Mouse (Mus musculus): ENCODE results near the gene 2010111I01Rik. TPM values are rescaled to one million over a fixed set of nuclear protein-coding genes. Genes with fewer than 3 reads are reported as not detected.
A peak's percentile ranks its signal among the peaks of the same experiment; 100 is the strongest.

The 2010111I01Rik gene
- polyA plus RNA-seq, 1 experiment from 2014 or later: 23.5 TPM

DNA sequence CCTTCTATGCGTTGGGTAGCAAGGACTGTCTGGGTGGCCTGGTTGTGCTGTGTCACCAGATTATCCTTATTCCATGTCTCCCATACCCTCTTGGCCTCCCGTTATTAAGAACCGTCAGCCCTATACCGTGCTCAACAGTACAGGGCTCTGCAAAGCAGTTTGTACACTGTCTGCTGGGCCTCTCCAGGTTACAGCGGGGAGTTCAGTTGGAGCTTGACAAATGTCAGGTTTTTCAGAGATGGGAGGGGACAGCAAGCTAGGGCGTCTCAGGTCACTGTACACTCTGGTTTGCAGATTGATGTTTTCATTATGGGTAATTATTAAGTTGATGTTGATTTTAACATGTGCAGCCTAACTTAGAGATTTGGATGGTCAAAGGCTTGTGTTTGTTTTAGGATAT is 291.5 kb downstream of the 2010111I01Rik start:
- 95% methylated on average over 6 of the region's 6 CpGs for WGBS
- ATAC-seq (no peak), DNase-seq (ENCODE audit: low spot score) (no peak)
- Histone ChIP-seq H3K27me3 (replicated peaks; ENCODE audit: control insufficient read depth, insufficient read depth, low read length) (no peaks in the 10 kb centered on the region), H3K4me2 (ENCODE audit: low read length) (no peak overlapping the region), H3K4me1 (ENCODE audit: control insufficient read depth, insufficient read depth, low read length) (peaks cover 11% of the 10 kb centered on the region; the same call in 1 of the 2 replicates), H3K9ac (ENCODE audit: low read length) (no peak overlapping the region), H3K4me3 (ENCODE audit: low read depth, low read length) (no peak overlapping the region), H3K36me3 (ENCODE audit: control insufficient read depth, insufficient read depth, low read length) (no peaks in the 10 kb centered on the region), H3K9me3 (replicated peaks; ENCODE audit: control insufficient read depth, low read length) (no peaks in the 10 kb centered on the region), H3K27ac (ENCODE audit: low read depth, low read length) (no peak overlapping the region)

DNA sequence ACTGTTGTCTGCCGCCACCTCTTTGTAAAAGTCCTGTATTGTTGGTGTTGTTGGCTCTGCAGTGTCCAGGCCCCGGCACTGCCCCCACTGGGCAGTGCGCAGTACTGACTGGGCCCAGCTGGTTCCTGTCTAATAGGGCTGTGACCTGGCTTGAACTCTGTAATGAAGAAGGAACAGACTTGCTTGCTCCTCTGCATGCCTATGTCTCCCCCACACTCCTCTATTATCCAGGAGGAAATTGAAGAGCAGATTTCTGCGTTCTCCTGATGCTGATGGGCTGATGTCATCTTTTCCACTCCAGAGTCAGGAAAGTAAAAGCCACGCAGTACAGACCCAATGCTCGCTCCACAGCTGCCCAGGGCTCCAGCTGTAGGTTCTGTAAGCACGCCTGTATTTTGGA is 292.1 kb downstream of the 2010111I01Rik start:
- no peaks in the 10 kb centered on the region for H3K27me3 ChIP-seq (replicated peaks; ENCODE audit: control insufficient read depth, insufficient read depth, low read length)
- no peak overlapping the region for H3K4me3 ChIP-seq (ENCODE audit: low read depth, low read length)
- no peak overlapping the region for H3K4me2 ChIP-seq (ENCODE audit: low read length)
- no peak overlapping the region for H3K27ac ChIP-seq (ENCODE audit: low read depth, low read length)
- ATAC-seq (no peak), DNase-seq (ENCODE audit: low spot score) (no peak)
- WGBS: 71% methylated on average over 7 of the region's 7 CpGs
- H3K9me3 ChIP-seq (replicated peaks; ENCODE audit: control insufficient read depth, low read length): no peaks in the 10 kb centered on the region
- H3K9ac ChIP-seq (ENCODE audit: low read length): no peak overlapping the region
- H3K36me3 ChIP-seq (ENCODE audit: control insufficient read depth, insufficient read depth, low read length): no peaks in the 10 kb centered on the region
- peaks cover 12% of the 10 kb centered on the region; the same call in 1 of the 2 replicates for H3K4me1 ChIP-seq (ENCODE audit: control insufficient read depth, insufficient read depth, low read length)

DNA sequence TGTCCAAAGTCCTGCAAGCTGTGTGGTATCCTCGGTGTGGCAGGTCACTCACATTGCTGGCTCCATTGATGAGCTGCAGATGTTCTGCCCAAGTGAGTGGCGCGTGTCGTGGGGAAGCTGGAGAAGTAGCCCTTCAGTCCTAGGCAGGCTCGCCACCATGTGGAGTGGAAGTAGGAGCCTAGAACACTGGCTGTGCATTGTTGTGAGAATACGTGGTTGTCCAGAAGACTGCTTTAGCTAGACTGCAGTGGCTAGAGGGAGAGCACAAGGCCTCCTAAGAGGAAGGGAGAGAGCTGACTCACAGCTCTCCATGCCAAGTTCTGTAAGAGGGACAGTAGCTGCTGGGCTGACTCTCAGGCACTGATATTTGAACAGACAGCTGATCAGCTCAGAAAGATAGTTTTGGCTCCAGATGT is 293.5 kb downstream of the 2010111I01Rik start:
- Histone ChIP-seq H3K4me3 (ENCODE audit: low read depth, low read length) (no peak overlapping the region), H3K9ac (ENCODE audit: low read length) (no peak overlapping the region), H3K9me3 (replicated peaks; ENCODE audit: control insufficient read depth, low read length) (no peaks in the 10 kb centered on the region), H3K4me1 (ENCODE audit: control insufficient read depth, insufficient read depth, low read length) (peaks cover 12% of the 10 kb centered on the region; the same call in 1 of the 2 replicates), H3K4me2 (ENCODE audit: low read length) (no peak overlapping the region), H3K36me3 (ENCODE audit: control insufficient read depth, insufficient read depth, low read length) (no peaks in the 10 kb centered on the region), H3K27ac (ENCODE audit: low read depth, low read length) (no peak overlapping the region), H3K27me3 (replicated peaks; ENCODE audit: control insufficient read depth, insufficient read depth, low read length) (no peaks in the 10 kb centered on the region)
- ATAC-seq: no peak
- DNase-seq (ENCODE audit: low spot score): no peak
- 87% methylated on average over 6 of the region's 6 CpGs for WGBS

GRCm38 (mm10) chr13:63258671-63259070 is 294.0 kb downstream of the 2010111I01Rik start:
- DNase-seq (ENCODE audit: low spot score) (no peak), ATAC-seq (no peak)
- Histone ChIP-seq H3K27ac (ENCODE audit: low read depth, low read length) (no peak overlapping the region), H3K9me3 (replicated peaks; ENCODE audit: control insufficient read depth, low read length) (no peaks in the 10 kb centered on the region), H3K4me1 (ENCODE audit: control insufficient read depth, insufficient read depth, low read length) (peaks cover 12% of the 10 kb centered on the region; the same call in 1 of the 2 replicates), H3K4me3 (ENCODE audit: low read depth, low read length) (no peak overlapping the region), H3K9ac (ENCODE audit: low read length) (no peak overlapping the region), H3K27me3 (replicated peaks; ENCODE audit: control insufficient read depth, insufficient read depth, low read length) (no peaks in the 10 kb centered on the region), H3K4me2 (ENCODE audit: low read length) (no peak overlapping the region), H3K36me3 (ENCODE audit: control insufficient read depth, insufficient read depth, low read length) (no peaks in the 10 kb centered on the region)
- WGBS: 86% methylated on average over 4 of the region's 4 CpGs

GRCm38 (mm10) chr13:63260133-63260532 is 295.4 kb downstream of the 2010111I01Rik start:
- H3K9ac ChIP-seq (ENCODE audit: low read length): no peak overlapping the region
- DNase-seq (ENCODE audit: low spot score): no peak
- H3K36me3 ChIP-seq (ENCODE audit: control insufficient read depth, insufficient read depth, low read length): no peaks in the 10 kb centered on the region
- H3K27ac ChIP-seq (ENCODE audit: low read depth, low read length): no peak overlapping the region
- no peak overlapping the region for H3K4me3 ChIP-seq (ENCODE audit: low read depth, low read length)
- 40% methylated on average over 4 of the region's 4 CpGs for WGBS
- peaks cover 12% of the 10 kb centered on the region; the same call in 1 of the 2 replicates for H3K4me1 ChIP-seq (ENCODE audit: control insufficient read depth, insufficient read depth, low read length)
- H3K4me2 ChIP-seq (ENCODE audit: low read length): no peak overlapping the region
- no peaks in the 10 kb centered on the region for H3K27me3 ChIP-seq (replicated peaks; ENCODE audit: control insufficient read depth, insufficient read depth, low read length)
- no peaks in the 10 kb centered on the region for H3K9me3 ChIP-seq (replicated peaks; ENCODE audit: control insufficient read depth, low read length)
- ATAC-seq: peak; percentile 33; the same call in 1 of the 2 replicates

DNA sequence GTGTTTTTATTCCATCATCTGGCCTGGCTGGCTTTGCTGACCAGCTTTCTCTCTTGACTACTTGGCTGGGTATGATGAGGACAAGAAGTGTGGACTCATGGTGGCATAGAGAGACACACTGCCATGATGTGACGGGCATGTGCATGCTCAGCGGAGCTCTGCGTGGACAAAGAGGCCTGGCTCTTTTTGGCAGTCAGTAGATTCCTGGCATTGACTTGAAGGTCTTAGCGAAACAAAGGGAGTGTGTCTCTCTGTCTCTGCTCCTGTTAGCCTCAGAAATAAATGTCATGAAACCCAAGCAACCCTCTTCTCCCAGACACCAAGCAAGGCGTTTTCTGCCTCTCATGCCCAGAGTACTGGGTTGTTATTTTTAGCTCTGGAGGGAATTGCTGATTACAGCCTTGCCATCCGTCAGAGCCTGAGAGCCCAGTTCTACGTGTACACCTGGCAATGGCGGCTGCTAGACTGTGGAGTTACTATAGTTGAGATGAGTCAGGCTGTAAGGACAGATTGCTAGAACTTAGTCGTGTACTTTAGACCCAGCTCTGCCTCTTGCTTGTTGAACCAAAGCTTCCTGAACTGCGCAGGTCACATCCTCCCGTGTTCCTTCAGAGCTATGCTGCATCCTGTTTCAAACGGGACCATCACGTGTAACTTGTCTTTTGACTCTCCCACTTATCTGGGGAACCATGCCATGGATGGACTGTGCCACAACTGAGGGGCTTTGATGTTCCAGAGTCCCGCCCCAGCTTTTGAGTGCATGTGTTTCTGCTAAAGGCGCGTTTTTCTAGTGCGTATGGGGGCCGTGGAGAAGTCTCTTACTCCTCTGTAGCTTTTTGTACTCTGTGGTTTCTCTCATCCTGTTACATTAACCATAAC is 296.3 kb downstream of the 2010111I01Rik start:
- Histone ChIP-seq H3K36me3 (ENCODE audit: control insufficient read depth, insufficient read depth, low read length) (no peaks in the 10 kb centered on the region), H3K9me3 (replicated peaks; ENCODE audit: control insufficient read depth, low read length) (no peaks in the 10 kb centered on the region), H3K27me3 (replicated peaks; ENCODE audit: control insufficient read depth, insufficient read depth, low read length) (no peaks in the 10 kb centered on the region), H3K4me1 (ENCODE audit: control insufficient read depth, insufficient read depth, low read length) (peaks cover 12% of the 10 kb centered on the region; the same call in 1 of the 2 replicates), H3K4me3 (ENCODE audit: low read depth, low read length) (no peak overlapping the region), H3K4me2 (ENCODE audit: low read length) (no peak overlapping the region), H3K9ac (ENCODE audit: low read length) (no peak overlapping the region), H3K27ac (ENCODE audit: low read depth, low read length) (peak overlapping the region; percentile 22)
- 64% methylated on average over 18 of the region's 18 CpGs for WGBS
- ATAC-seq: peak; percentile 65; the same call in 1 of the 2 replicates
- DNase-seq (ENCODE audit: low spot score): peak; percentile 56

DNA sequence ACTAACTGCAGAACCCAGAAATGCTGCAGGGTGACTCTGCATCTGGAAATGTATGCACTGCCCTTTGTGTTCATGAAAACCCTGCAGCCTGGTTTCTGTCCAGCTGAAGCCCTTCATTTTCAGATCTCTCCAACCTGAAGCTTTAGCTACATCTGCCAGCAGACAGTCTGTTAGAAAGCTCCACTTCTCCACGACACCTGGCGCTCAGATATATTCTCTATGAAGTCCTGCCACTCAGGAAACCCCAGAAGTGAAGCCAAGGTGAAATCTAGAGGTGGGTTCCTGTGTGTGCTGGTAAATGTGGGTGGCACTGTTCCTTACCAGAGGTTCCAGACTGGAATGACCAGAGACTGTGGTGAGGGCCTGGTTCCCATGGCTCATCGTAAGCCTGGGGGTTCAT is 297.0 kb downstream of the 2010111I01Rik start:
- H3K36me3 ChIP-seq (ENCODE audit: control insufficient read depth, insufficient read depth, low read length): no peaks in the 10 kb centered on the region
- H3K9ac ChIP-seq (ENCODE audit: low read length): no peak overlapping the region
- DNase-seq (ENCODE audit: low spot score) (no peak), ATAC-seq (no peak)
- H3K4me2 ChIP-seq (ENCODE audit: low read length): no peak overlapping the region
- H3K27me3 ChIP-seq (replicated peaks; ENCODE audit: control insufficient read depth, insufficient read depth, low read length): no peaks in the 10 kb centered on the region
- H3K27ac ChIP-seq (ENCODE audit: low read depth, low read length): no peak overlapping the region
- WGBS: 98% methylated on average over 3 of the region's 3 CpGs
- no peak overlapping the region for H3K4me3 ChIP-seq (ENCODE audit: low read depth, low read length)
- peaks cover 12% of the 10 kb centered on the region; the same call in 1 of the 2 replicates for H3K4me1 ChIP-seq (ENCODE audit: control insufficient read depth, insufficient read depth, low read length)
- H3K9me3 ChIP-seq (replicated peaks; ENCODE audit: control insufficient read depth, low read length): no peaks in the 10 kb centered on the region

DNA sequence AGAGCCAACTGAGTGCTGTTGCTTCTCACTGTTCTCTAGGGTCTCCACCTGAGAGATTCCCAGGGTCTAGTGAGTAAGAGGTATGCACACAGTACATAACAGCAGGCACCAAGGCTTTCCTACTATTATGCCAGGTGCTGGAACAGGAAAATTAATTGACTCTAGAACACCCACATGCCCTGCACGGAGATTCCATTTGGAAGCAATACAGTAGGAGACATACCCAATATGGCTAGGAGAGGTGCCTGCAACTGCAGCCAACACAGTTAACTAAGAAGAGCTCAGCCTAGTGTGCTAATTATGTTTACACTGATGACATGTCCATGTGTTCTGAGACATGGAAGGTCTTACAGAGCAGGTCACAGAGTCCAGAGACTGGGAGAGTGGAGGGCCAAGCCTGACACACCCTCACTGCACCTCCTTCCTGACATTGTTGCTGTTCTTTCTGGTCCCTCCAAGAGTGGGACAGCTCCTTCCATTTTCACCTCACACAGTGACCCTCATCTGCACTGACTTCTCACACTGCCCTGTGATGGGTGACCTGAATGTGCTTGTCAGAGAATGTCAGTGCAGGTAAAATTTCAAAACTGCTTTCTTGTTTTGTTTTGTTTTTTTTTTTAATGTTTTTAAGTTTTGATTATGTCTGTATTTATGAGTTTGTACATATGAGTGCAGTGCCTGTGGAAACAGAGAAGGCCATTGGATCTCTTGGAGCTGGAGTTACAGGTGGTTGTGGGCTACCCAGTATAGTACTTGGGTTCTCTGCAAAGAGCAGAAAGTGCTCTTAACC is 297.7 kb downstream of the 2010111I01Rik start:
- Histone ChIP-seq H3K36me3 (ENCODE audit: control insufficient read depth, insufficient read depth, low read length) (no peaks in the 10 kb centered on the region), H3K4me2 (ENCODE audit: low read length) (no peak overlapping the region), H3K9me3 (replicated peaks; ENCODE audit: control insufficient read depth, low read length) (no peaks in the 10 kb centered on the region), H3K4me1 (ENCODE audit: control insufficient read depth, insufficient read depth, low read length) (peaks cover 12% of the 10 kb centered on the region; the same call in 1 of the 2 replicates), H3K27me3 (replicated peaks; ENCODE audit: control insufficient read depth, insufficient read depth, low read length) (no peaks in the 10 kb centered on the region), H3K4me3 (ENCODE audit: low read depth, low read length) (no peak overlapping the region), H3K9ac (ENCODE audit: low read length) (no peak overlapping the region), H3K27ac (ENCODE audit: low read depth, low read length) (no peak overlapping the region)
- 86% methylated on average over 1 of the region's 1 CpGs for WGBS
- DNase-seq (ENCODE audit: low spot score): no peak
- ATAC-seq: no peak

Data from forebrain, embryonic 14.5 days (tissue).